Mouse (Mus musculus) MEL (cell line): ENCODE measurements around the gene Ptms.

Experiments used
- CTCF ChIP-seq, 3 experiments: IDR thresholded peaks in 2 of 3; conservative IDR thresholded peaks in 1 of 3; 2 replicates each; pipeline ENCODE4 v1.5.1; 2011 to 2012; ENCODE audit warnings: low read length in 3 of 3, low read depth in 2 of 3, mild to moderate bottlenecking in 2 of 3, improper control_type of control experiment in 1 of 3, inconsistent platforms in 1 of 3, mixed read lengths in 1 of 3, moderate library complexity in 1 of 3; ENCODE audit not compliant: control insufficient read depth in 1 of 3, insufficient read depth in 1 of 3, poor library complexity in 1 of 3, severe bottlenecking in 1 of 3
- EP300 ChIP-seq, 2 experiments: IDR thresholded peaks; 2 replicates each; pipeline ENCODE4 v1.6.1; 2011; ENCODE audit warnings: improper control_type of control experiment in 2 of 2, low read length in 2 of 2, low read depth in 1 of 2, mild to moderate bottlenecking in 1 of 2
- MAFK ChIP-seq: IDR thresholded peaks from 2 replicates; pipeline ENCODE4 v1.6.1; 2011; ENCODE audit warnings: low read depth, mild to moderate bottlenecking, low read length, improper control_type of control experiment, borderline replicate concordance
- POLR2A ChIP-seq, 2 experiments: IDR thresholded peaks; 2 replicates each; pipeline ENCODE4 v1.6.1; 2011 to 2012; ENCODE audit warnings: low read length in 2 of 2, mild to moderate bottlenecking in 2 of 2, control low read depth in 1 of 2, improper control_type of control experiment in 1 of 2, low read depth in 1 of 2, moderate library complexity in 1 of 2; ENCODE audit not compliant: control insufficient read depth in 1 of 2, insufficient read depth in 1 of 2, poor library complexity in 1 of 2
- SIN3A ChIP-seq: IDR thresholded peaks from 2 replicates; pipeline ENCODE4 v1.6.1; 2012; ENCODE audit warnings: low read length, improper control_type of control experiment, inconsistent platforms
- TCF12 ChIP-seq: IDR thresholded peaks from 2 replicates; pipeline ENCODE4 v1.6.1; 2014; ENCODE audit warnings: low read depth, mild to moderate bottlenecking, inconsistent platforms, low read length, improper control_type of control experiment, moderate library complexity
- UBTF ChIP-seq: IDR thresholded peaks from 2 replicates; pipeline ENCODE4 v1.6.1; 2012; ENCODE audit warnings: low read depth, mild to moderate bottlenecking, inconsistent platforms, low read length, improper control_type of control experiment, moderate library complexity, borderline replicate concordance; ENCODE audit not compliant: insufficient read depth
- ZC3H11A ChIP-seq: IDR thresholded peaks from 2 replicates; pipeline ENCODE4 v1.6.1; 2012; ENCODE audit warnings: low read depth, mild to moderate bottlenecking, inconsistent platforms, low read length, improper control_type of control experiment
- ZNF384 ChIP-seq: IDR thresholded peaks from 2 replicates; pipeline ENCODE4 v1.6.1; 2012; ENCODE audit warnings: low read depth, mild to moderate bottlenecking, inconsistent platforms, low read length, improper control_type of control experiment

GRCm38 (mm10) chr6:124964638-124965037 is 44.7 kb upstream of the Ptms start:
- TF ChIP-seq CTCF (IDR thresholded peaks at IDR 0.05 in 2 of 3, conservative IDR thresholded peaks at IDR 0.05 in 1 of 3; ENCODE audit: control insufficient read depth in 1 of 3, insufficient read depth in 1 of 3, low read depth in 2 of 3, low read length in 3 of 3, poor library complexity in 1 of 3, severe bottlenecking in 1 of 3) (no peak), UBTF (no peak), ZNF384 (no peak), POLR2A (IDR thresholded peaks at IDR 0.05; ENCODE audit: control insufficient read depth in 1 of 2, insufficient read depth in 1 of 2, low read depth in 1 of 2, low read length in 2 of 2, poor library complexity in 1 of 2) (no peak; a peak in 1 of 4 replicates), EP300 (IDR thresholded peaks at IDR 0.05; ENCODE audit: low read depth in 1 of 2, low read length in 2 of 2) (no peak), ZC3H11A (no peak), SIN3A (no peak), MAFK (no peak), TCF12 (no peak)
